Mouse (Mus musculus) kidney, postnatal 0 days (tissue): ENCODE data around the gene Elob. TPM values are rescaled to one million over a fixed set of nuclear protein-coding genes. Genes with fewer than 3 reads are reported as not detected.
A peak's percentile ranks its signal among the peaks of the same experiment; 100 is the strongest.

Experiments
- ATAC-seq: fragments of 200-750 bp; cut with Nextera tagmentation; replicated peaks from 2 replicates; pipeline ENCODE4 v1.8.0; 2017; ENCODE audit warnings: low read depth, moderate number of reproducible peaks, moderate TSS enrichment, moderate library complexity; ENCODE audit not compliant: low FRiP score
- DNase-seq: peaks from one replicate; pipeline ENCODE4 v3.0.0-alpha.2; 2016; ENCODE audit warnings: low spot score
- H3K27ac ChIP-seq: fragments of 300-500 bp; sonication (generic); 2 replicates; pipeline ENCODE4 v1.5.1; 2014; ENCODE audit warnings: mild to moderate bottlenecking
- H3K27me3 ChIP-seq: fragments of 300-500 bp; sonication (generic); 2 replicates; pipeline ENCODE4 v1.6.1; 2014; ENCODE audit warnings: low read length, mixed read lengths; ENCODE audit not compliant: insufficient read depth
- H3K36me3 ChIP-seq: fragments of 300-500 bp; sonication (generic); 2 replicates; pipeline ENCODE4 v1.6.1; 2014; ENCODE audit warnings: low read length, mixed read lengths; ENCODE audit not compliant: insufficient read depth
- H3K4me1 ChIP-seq: fragments of 300-500 bp; sonication (generic); replicated peaks from 2 replicates; pipeline ENCODE4 v1.6.1; 2014; ENCODE audit warnings: antibody characterized with exemption, low read length, mixed read lengths; ENCODE audit not compliant: insufficient read depth
- H3K4me2 ChIP-seq: fragments of 300-500 bp; sonication (generic); 2 replicates; pipeline ENCODE4 v1.6.1; 2014; ENCODE audit warnings: mild to moderate bottlenecking, low read length, moderate library complexity, mixed read lengths
- H3K4me3 ChIP-seq: fragments of 300-500 bp; sonication (generic); replicated peaks from 2 replicates; pipeline ENCODE4 v1.5.1; 2014; ENCODE audit warnings: low read depth, low read length
- H3K9ac ChIP-seq: fragments of 300-500 bp; sonication (generic); 2 replicates; pipeline ENCODE4 v1.6.1; 2014; ENCODE audit warnings: low read depth, low read length
- H3K9me3 ChIP-seq: fragments of 300-500 bp; sonication (generic); replicated peaks from 2 replicates; pipeline ENCODE4 v1.6.1; 2016; ENCODE audit warnings: low read length, inconsistent platforms, mixed read lengths
- CTCF ChIP-seq: IDR thresholded peaks from 2 replicates; pipeline ENCODE4 v1.5.1; 2016; ENCODE audit warnings: antibody characterized with exemption, low read depth, mild to moderate bottlenecking, moderate library complexity
- WGBS: fragments of 180-500 bp; shearing (Covaris S2); extraction: QIAGEN DNeasy Blood & Tissue Kit; methylation state at CpG from one replicate; pipeline ENCODE4 v1.1.7; 2014; 5-methylcytosine and 5-hydroxymethylcytosine counted together
- polyA plus RNA-seq: library from polyadenylated mRNA; unstranded; fragments of >200 nt; fragmentation: Nextera tagmentation; extraction: Ambion mirVana; gene quantifications from 2 replicates; pipeline ENCODE4 v1.2.1, GENCODE M21; 2015

Elob gene
- polyA plus RNA-seq, 1 experiment from 2014 or later: 1,143 TPM

DNA sequence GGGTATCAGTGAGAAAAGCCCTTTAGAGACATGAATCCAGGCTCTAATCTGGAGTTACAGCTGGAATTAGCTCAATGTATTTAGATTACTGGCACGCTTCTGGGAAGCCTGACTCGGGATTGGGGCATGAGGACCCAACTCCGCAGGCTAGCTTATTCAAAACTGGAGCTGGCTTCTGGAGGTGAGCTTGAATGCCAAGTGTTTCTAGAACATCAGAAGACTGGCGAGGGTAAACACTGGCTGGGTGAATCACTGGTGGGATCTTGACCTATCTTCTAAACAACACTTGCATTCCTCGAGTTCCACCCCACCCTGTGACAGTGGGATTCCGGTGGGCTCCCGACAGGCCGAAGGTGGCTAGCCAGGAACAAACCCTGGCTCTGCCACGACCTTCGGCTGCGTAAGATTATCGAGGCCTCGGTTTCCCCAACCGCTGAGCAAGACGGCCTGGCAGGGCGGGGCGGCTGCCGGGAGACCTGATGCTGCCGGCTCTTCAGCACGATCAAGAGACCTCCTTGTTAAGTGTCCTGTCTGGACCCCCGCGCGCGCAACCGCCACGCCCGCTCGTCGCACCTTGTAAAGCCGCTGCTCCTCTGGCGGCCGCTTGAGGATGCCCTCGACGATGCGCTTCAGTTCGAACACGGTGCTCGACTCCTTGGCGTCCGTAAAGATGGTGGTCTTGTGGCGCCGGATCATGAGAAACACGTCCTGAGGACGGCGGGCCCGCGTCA lies 500 bp downstream of the Elob start:
- DNase-seq (peak; percentile 61), ATAC-seq (peak; percentile 68)
- WGBS: under 1% methylated on average over 47 of the region's 47 CpGs
- peak; percentile 11; the same call in 1 of the 2 replicates for TF ChIP-seq CTCF
- Histone ChIP-seq H3K9me3 (no peaks in the 10 kb centered on the region), H3K9ac (peak overlapping the region; percentile 69), H3K4me3 (peak overlapping the region; percentile 70), H3K27ac (peak overlapping the region; percentile 91), H3K27me3 (no peaks in the 10 kb centered on the region), H3K4me1 (no peaks in the 10 kb centered on the region; the same call in 1 of the 2 replicates), H3K4me2 (peak overlapping the region; percentile 86), H3K36me3 (peaks cover 26% of the 10 kb centered on the region)

DNA sequence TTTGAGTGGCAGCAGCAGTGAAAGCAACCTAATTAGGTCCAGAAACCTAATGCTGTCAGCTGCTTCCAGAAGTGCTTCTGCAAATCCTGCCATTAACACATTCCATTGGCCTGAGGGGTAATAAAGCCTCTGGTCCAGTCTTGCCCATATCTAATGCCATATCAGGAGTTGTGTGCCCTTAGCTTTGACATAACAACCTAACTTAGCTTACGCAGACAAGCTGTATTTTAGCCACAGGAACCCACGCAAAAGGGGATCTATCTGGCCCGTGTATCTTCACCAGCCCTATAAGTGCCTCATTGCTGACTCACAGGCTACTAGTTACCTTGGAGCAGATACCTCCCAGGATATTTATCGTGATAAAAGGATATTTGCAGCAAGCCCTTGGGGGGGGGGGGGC lies 3.3 kb downstream of the Elob start:
- no peak overlapping the region for H3K27ac ChIP-seq
- no peak for DNase-seq
- no peaks in the 10 kb centered on the region for H3K9me3 ChIP-seq
- no peaks in the 10 kb centered on the region; the same call in 1 of the 2 replicates for H3K4me1 ChIP-seq
- no peak overlapping the region for H3K4me2 ChIP-seq
- no peaks in the 10 kb centered on the region for H3K27me3 ChIP-seq
- 83% methylated on average over 4 of the region's 4 CpGs for WGBS
- no peak for ATAC-seq
- H3K9ac ChIP-seq: no peak overlapping the region
- no peak for TF ChIP-seq CTCF
- peaks cover 50% of the 10 kb centered on the region for H3K36me3 ChIP-seq
- no peak overlapping the region for H3K4me3 ChIP-seq

DNA sequence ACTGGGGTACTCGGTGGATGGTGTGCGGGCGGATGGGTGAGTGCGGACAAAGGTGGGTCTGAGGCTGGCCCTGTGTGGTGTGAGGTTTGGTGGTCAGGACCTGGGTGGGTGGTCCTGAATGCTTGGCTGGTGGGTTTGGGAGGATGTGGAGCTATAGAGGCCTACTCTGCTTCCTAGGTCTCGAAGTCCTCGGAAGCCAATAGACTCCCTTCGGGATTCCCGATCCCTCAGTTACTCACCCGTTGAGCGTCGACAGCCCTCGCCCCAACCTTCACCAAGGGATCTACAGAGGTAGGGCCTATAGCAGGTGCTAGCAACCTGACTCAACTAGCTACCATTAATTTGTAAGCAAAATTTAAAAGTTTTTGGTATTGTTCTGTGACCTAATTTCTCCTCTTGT lies 5.3 kb downstream of the Elob start:
- H3K4me3 ChIP-seq: no peak overlapping the region
- no peak overlapping the region for H3K27ac ChIP-seq
- H3K9ac ChIP-seq: no peak overlapping the region
- H3K9me3 ChIP-seq: peaks cover 12% of the 10 kb centered on the region
- H3K36me3 ChIP-seq: peaks cover 70% of the 10 kb centered on the region
- H3K4me1 ChIP-seq: no peaks in the 10 kb centered on the region; the same call in 1 of the 2 replicates
- H3K4me2 ChIP-seq: no peak overlapping the region
- DNase-seq: no peak
- TF ChIP-seq CTCF: no peak
- no peaks in the 10 kb centered on the region for H3K27me3 ChIP-seq
- 88% methylated on average over 12 of the region's 12 CpGs for WGBS
- no peak for ATAC-seq

DNA sequence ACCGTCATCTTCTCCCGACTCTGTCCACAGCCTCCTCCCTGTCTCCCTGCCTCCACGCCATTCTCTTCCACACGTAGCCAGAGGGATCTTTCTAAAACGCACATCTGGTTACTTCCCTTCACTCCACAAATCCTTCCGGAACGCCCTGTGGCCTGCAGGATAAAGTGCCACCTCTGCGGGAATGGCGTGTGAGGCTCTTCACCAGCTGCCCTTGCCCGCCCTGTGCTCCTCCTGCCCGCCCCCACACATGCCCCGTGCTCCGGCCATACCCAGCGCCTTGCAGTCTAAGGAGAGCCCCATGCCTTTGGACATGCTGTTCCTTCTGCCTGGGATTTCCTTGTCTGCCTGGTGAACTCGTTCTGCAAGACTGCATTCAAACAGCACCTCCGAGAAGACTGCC lies 5.9 kb downstream of the Elob start:
- Histone ChIP-seq H3K4me2 (no peak overlapping the region), H3K9me3 (peaks cover 15% of the 10 kb centered on the region), H3K27me3 (no peaks in the 10 kb centered on the region), H3K4me3 (no peak overlapping the region), H3K4me1 (no peaks in the 10 kb centered on the region; the same call in 1 of the 2 replicates), H3K27ac (no peak overlapping the region), H3K9ac (no peak overlapping the region), H3K36me3 (peaks cover 76% of the 10 kb centered on the region)
- whole genome bisulfite sequencing: 73% methylated on average over 16 of the region's 16 CpGs
- TF ChIP-seq CTCF: no peak
- ATAC-seq (no peak; the same call in 1 of the 2 replicates), DNase-seq (no peak)

DNA sequence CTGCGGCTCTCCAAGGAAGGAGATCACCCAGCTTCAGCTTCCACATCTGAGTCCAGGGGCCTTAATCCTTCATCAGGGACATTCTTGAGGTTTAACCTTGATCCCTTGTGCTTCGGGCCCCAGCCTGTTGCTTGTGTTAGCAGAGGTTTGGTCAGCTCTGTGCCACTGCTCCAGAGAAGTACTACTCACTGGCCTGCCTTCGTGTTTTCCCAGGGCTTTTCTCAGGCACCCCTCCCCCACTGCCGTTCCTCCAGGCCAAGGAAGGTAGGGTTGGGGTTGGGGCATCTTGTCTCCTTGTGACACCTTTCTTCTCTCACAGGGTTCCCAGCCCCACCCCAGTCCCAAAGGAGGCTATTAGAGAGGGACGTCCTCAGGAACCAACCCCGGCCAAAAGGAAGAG lies 6.8 kb downstream of the Elob start:
- no peak for TF ChIP-seq CTCF
- peaks cover 15% of the 10 kb centered on the region for H3K9me3 ChIP-seq
- WGBS: 71% methylated on average over 6 of the region's 6 CpGs
- H3K4me2 ChIP-seq: no peak overlapping the region
- H3K4me3 ChIP-seq: no peak overlapping the region
- no peak for ATAC-seq
- no peaks in the 10 kb centered on the region for H3K27me3 ChIP-seq
- no peak for DNase-seq
- H3K4me1 ChIP-seq: no peaks in the 10 kb centered on the region
- peaks cover 85% of the 10 kb centered on the region for H3K36me3 ChIP-seq
- no peak overlapping the region for H3K9ac ChIP-seq
- no peak overlapping the region for H3K27ac ChIP-seq

DNA sequence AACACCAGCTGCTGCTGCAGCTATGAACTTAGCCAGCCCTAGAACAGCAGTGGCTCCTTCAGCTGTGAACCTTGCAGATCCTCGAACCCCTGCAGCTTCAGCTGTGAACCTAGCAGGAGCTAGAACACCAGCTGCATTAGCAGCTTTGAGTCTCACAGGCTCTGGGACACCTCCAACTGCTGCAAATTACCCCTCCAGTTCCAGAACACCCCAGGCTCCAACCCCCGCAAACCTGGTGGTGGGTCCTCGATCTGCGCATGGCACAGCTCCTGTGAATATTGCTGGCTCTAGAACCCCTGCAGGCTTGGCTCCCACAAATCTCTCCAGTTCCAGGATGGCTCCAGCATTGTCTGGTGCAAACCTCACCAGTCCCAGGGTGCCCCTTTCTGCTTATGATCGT lies 8.2 kb downstream of the Elob start:
- TF ChIP-seq CTCF: no peak
- Histone ChIP-seq H3K4me1 (no peaks in the 10 kb centered on the region), H3K9me3 (peaks cover 15% of the 10 kb centered on the region), H3K36me3 (peaks cover 92% of the 10 kb centered on the region), H3K27me3 (no peaks in the 10 kb centered on the region), H3K27ac (no peak overlapping the region), H3K4me2 (no peak overlapping the region), H3K9ac (no peak overlapping the region), H3K4me3 (no peak overlapping the region)
- no peak for DNase-seq
- ATAC-seq: no peak
- 94% methylated on average over 5 of the region's 5 CpGs for WGBS

DNA sequence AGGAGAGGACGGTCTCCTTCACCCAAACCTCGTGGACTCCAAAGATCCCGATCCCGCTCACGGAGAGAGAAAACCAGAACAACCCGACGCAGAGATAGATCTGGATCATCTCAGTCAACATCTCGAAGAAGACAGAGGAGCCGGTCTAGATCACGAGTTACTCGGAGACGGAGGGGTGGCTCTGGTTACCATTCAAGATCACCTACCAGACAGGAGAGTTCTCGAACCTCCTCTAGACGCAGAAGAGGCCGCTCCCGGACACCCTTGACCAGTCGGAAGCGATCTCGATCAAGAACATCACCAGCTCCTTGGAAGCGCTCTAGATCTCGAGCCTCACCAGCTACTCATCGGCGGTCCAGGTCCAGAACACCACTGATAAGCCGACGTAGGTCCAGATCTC lies 9.7 kb downstream of the Elob start:
- DNase-seq (no peak), ATAC-seq (no peak)
- peaks cover 92% of the 10 kb centered on the region for H3K36me3 ChIP-seq
- H3K9ac ChIP-seq: no peak overlapping the region
- peaks cover 22% of the 10 kb centered on the region for H3K9me3 ChIP-seq
- WGBS: 98% methylated on average over 25 of the region's 25 CpGs
- H3K4me1 ChIP-seq: no peaks in the 10 kb centered on the region
- no peak overlapping the region for H3K27ac ChIP-seq
- H3K4me3 ChIP-seq: no peak overlapping the region
- no peak for TF ChIP-seq CTCF
- H3K4me2 ChIP-seq: no peak overlapping the region
- no peaks in the 10 kb centered on the region for H3K27me3 ChIP-seq
